Mouse (Mus musculus) midbrain, embryonic 13.5 days (tissue): ENCODE measurements around the gene Golga7b. TPM values are rescaled to one million over a fixed set of nuclear protein-coding genes. Genes with fewer than 3 reads are reported as not detected.
A peak's percentile ranks its signal among the peaks of the same experiment; 100 is the strongest.

Source experiments
- ATAC-seq: fragments of 200-750 bp; cut with Nextera tagmentation; 2 replicates; pipeline ENCODE4 v1.8.0; 2017; ENCODE audit warnings: mild to moderate bottlenecking, moderate TSS enrichment, moderate library complexity
- H3K27ac ChIP-seq: fragments of 300-500 bp; sonication (generic); 2 replicates; pipeline ENCODE4 v1.5.1; 2015; ENCODE audit warnings: inconsistent platforms, mild to moderate bottlenecking, moderate library complexity
- H3K27me3 ChIP-seq: fragments of 300-500 bp; sonication (generic); 2 replicates; pipeline ENCODE4 v1.6.1; 2015; ENCODE audit warnings: mild to moderate bottlenecking, inconsistent platforms
- H3K36me3 ChIP-seq: fragments of 300-500 bp; sonication (generic); 2 replicates; pipeline ENCODE4 v1.6.1; 2015; ENCODE audit warnings: mild to moderate bottlenecking, inconsistent platforms
- H3K4me1 ChIP-seq: fragments of 300-500 bp; sonication (generic); replicated peaks from 2 replicates; pipeline ENCODE4 v1.6.1; 2015; ENCODE audit warnings: inconsistent platforms
- H3K4me2 ChIP-seq: fragments of 300-500 bp; sonication (generic); replicated peaks from 2 replicates; pipeline ENCODE4 v1.6.1; 2015; ENCODE audit warnings: moderate library complexity, mild to moderate bottlenecking, inconsistent platforms
- H3K4me3 ChIP-seq: fragments of 300-500 bp; sonication (generic); replicated peaks from 2 replicates; pipeline ENCODE4 v1.5.1; 2015; ENCODE audit warnings: mild to moderate bottlenecking, inconsistent platforms
- H3K9ac ChIP-seq: fragments of 300-500 bp; sonication (generic); replicated peaks from 2 replicates; pipeline ENCODE4 v1.6.1; 2015; ENCODE audit warnings: mild to moderate bottlenecking, inconsistent platforms
- H3K9me3 ChIP-seq: fragments of 300-500 bp; sonication (generic); 2 replicates; pipeline ENCODE4 v1.6.1; 2016; ENCODE audit warnings: mild to moderate bottlenecking, inconsistent platforms
- WGBS: fragments of 180-500 bp; shearing (Covaris S2); methylation state at CpG from one replicate; pipeline ENCODE4 v1.1.7; 2015; 5-methylcytosine and 5-hydroxymethylcytosine counted together
- polyA plus RNA-seq: library from polyadenylated mRNA; unstranded; fragments of >200 nt; fragmentation: Nextera tagmentation; extraction: Ambion mirVana; gene quantifications from 2 replicates; pipeline ENCODE4 v1.2.1, GENCODE M21; 2015

Gene Golga7b
- polyA plus RNA-seq, 1 experiment from 2014 or later, result 27.5 TPM

DNA sequence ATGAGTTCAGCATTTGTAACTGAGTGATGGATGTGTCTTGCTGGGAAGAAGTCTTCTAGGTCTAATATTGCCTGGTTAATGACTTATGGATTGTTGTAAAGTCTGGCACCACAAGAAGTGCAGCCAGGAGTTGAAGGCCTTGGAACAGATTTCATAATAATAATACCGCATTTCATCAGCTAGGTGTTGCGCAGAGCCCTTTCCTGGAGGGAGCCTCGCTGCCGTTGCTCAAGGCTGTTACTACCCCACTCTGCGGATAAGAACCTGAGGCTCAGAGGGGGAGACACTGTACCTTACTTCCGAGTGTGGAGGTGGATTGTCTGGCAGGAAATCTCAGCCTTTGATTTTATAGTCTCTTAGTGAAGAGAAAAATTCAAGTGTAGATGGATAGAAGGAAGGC, 29.9 kb downstream of the Golga7b start:
- Histone ChIP-seq H3K36me3 (no peaks in the 10 kb centered on the region), H3K27ac (no peak overlapping the region), H3K4me3 (no peak overlapping the region), H3K4me2 (no peak overlapping the region), H3K9me3 (no peaks in the 10 kb centered on the region), H3K4me1 (peaks cover 7% of the 10 kb centered on the region), H3K9ac (no peak overlapping the region), H3K27me3 (no peaks in the 10 kb centered on the region)
- WGBS, result 86% methylated on average over 6 of the region's 6 CpGs
- no peak for ATAC-seq

DNA sequence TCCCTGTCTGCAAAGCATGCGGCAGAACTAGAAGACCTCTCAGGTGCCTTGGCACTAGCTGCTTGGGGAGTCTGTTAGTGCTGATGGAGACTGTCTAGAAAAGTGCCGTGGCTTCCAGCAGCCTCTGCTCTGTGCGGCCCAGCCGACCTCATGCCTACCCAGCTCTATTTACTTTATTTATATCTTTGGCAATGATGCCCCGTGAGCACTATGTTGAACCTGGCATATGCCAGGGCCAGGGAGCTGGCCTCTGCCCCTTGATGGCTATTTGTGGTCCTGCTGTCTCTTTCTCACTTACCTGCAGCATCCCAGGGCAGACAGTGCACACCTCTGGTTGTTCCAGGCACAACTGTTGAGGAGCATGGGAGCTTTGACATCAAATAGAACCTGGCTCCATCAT, 31.1 kb downstream of the Golga7b start:
- no peak overlapping the region for H3K27ac ChIP-seq
- ATAC-seq, result no peak
- no peaks in the 10 kb centered on the region for H3K9me3 ChIP-seq
- H3K4me1 ChIP-seq, result peaks cover 7% of the 10 kb centered on the region
- H3K36me3 ChIP-seq, result no peaks in the 10 kb centered on the region
- H3K9ac ChIP-seq, result no peak overlapping the region
- no peak overlapping the region for H3K4me2 ChIP-seq
- 91% methylated on average over 5 of the region's 5 CpGs for WGBS
- no peaks in the 10 kb centered on the region for H3K27me3 ChIP-seq
- no peak overlapping the region for H3K4me3 ChIP-seq

DNA sequence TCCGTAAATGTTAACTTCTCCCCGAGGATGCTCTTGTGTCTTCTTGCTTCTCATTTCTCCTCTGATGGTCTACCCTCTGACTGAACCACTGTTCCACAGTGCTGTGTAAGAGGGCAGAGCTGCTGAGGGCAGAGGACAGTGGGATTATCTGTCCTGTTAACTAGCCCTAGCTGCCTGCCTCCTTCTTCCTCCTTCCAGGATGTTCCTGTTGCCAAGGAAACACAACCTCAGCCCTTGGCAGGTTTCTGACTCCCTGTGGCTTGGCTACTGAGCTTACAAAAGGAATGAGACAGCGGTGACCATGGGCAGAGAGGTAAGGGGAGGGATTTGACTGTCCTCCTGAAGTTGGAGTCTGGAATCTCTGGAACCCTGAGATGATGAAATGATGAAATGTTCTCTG, 32.2 kb downstream of the Golga7b start:
- Histone ChIP-seq H3K4me3 (no peak overlapping the region), H3K4me1 (peaks cover 7% of the 10 kb centered on the region), H3K27ac (no peak overlapping the region), H3K9ac (no peak overlapping the region), H3K36me3 (no peaks in the 10 kb centered on the region), H3K4me2 (no peak overlapping the region), H3K27me3 (no peaks in the 10 kb centered on the region), H3K9me3 (no peaks in the 10 kb centered on the region)
- 60% methylated on average over 3 of the region's 3 CpGs for WGBS
- ATAC-seq, result peak; percentile 62

DNA sequence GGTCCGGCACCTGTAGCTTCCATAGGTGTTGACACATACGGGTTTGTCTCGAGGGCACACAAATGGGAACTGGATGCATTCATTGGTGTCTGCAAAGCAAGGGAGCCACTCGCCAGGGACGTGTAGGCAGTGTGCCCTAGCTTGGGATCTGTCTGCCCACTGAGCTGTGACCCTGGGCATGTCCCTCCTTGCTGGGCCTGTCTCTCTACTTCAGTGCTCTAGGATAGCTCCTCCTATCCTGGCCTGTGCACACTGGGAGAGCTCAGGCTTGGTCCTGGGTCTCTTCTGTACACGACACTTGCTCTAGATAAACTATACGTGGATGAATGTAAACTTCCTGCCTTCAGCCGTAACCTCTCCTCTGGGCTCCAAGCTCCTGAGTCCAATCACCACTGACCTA, 36.8 kb downstream of the Golga7b start:
- H3K4me2 ChIP-seq, result no peak overlapping the region
- no peaks in the 10 kb centered on the region for H3K9me3 ChIP-seq
- no peaks in the 10 kb centered on the region for H3K36me3 ChIP-seq
- 80% methylated on average over 8 of the region's 8 CpGs for WGBS
- H3K4me3 ChIP-seq, result no peak overlapping the region
- H3K27ac ChIP-seq, result no peak overlapping the region
- H3K27me3 ChIP-seq, result no peaks in the 10 kb centered on the region
- no peak overlapping the region for H3K9ac ChIP-seq
- no peak for ATAC-seq
- peaks cover 7% of the 10 kb centered on the region for H3K4me1 ChIP-seq

DNA sequence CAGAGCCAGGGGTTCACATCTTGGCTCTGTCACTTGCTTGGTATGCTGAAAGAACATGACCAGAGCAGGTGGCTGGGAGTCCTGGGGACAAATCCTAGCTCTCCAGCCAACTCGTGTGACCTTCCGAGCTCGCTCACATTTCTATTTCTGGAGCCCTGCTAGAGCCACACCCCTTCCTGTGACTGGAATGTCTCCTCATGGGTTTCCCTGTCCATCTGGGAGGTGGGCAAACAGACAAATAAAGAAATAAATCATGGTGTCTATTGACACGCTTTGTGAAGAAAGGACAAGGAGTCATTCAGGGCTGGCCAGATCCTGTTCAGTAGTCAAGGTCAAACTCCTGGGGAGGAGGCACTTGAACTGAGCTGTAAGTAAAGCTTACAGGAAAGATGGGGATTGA, 41.0 kb downstream of the Golga7b start:
- H3K27ac ChIP-seq, result no peak overlapping the region
- no peaks in the 10 kb centered on the region for H3K36me3 ChIP-seq
- WGBS, result 82% methylated on average over 4 of the region's 4 CpGs
- no peak overlapping the region for H3K9ac ChIP-seq
- no peak overlapping the region for H3K4me3 ChIP-seq
- ATAC-seq, result no peak
- H3K27me3 ChIP-seq, result no peaks in the 10 kb centered on the region
- H3K4me2 ChIP-seq, result no peak overlapping the region
- no peaks in the 10 kb centered on the region for H3K9me3 ChIP-seq
- peaks cover 29% of the 10 kb centered on the region for H3K4me1 ChIP-seq

DNA sequence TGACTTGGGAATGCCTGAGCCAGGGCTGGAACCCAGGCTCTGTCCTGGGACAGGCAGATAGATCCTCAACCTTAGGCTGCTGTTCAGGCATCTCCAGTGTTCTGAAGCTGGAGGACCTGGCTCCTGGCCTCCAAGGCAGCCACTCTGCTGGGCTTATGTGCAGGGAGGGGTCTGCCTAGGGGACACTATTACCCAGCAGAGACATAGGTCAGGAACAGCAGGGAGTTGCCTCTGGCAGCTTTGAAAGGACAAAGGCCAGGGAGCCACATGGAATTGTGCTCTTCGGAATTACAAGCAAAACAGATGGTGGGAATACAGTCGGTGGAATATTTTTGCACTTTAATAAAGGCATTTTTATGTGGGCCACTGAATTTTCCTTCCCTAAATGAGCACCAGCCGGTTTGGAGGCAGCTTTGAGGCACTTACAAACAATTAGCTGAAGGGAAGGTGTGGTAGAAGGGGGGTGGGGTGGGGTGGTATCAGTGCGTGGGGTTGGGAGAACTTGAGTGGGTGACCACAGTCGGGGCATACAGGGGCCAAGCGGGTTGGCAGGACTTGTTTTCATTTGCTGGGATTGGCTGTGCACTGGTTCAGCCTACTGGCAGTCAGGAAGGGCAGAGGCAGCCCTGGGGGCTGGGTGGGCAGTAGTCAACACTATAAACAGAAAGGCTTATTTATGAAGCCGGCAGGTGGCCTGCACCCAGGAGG, 43.7 kb downstream of the Golga7b start:
- Histone ChIP-seq H3K27me3 (no peaks in the 10 kb centered on the region), H3K4me1 (peaks cover 37% of the 10 kb centered on the region), H3K4me3 (no peak overlapping the region), H3K27ac (0 out of 2 replicates have a peak overlapping the region, but pooled peaks have one; percentile 25), H3K9ac (no peak overlapping the region), H3K9me3 (no peaks in the 10 kb centered on the region), H3K4me2 (no peak overlapping the region), H3K36me3 (no peaks in the 10 kb centered on the region)
- 21% methylated on average over 7 of the region's 7 CpGs for WGBS
- ATAC-seq, result peak; percentile 37; the same call in 1 of the 2 replicates

DNA sequence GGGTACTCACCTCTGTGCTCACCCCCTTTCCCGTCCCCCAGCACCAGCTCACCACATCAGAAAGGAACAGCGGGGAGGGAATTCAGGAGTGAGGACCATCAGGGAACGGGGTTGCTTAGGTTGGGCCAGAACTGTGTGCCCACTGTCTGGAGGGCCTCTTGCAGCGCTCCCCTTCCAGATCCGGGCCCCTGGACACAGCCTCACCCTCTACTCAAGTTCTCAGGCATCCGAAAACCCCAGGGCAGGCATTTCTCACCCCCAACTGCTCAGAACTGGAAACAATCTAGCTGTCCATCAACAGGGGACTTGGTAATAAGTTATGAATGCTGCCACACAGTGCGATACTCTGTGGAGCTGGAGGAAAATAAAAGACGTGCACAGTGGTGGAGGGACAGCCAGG, 44.7 kb downstream of the Golga7b start:
- Histone ChIP-seq H3K27me3 (no peaks in the 10 kb centered on the region), H3K27ac (peak overlapping the region; percentile 36; the same call in 1 of the 2 replicates), H3K9me3 (no peaks in the 10 kb centered on the region), H3K4me1 (peaks cover 37% of the 10 kb centered on the region), H3K4me3 (no peak overlapping the region), H3K9ac (no peak overlapping the region), H3K4me2 (no peak overlapping the region), H3K36me3 (no peaks in the 10 kb centered on the region)
- 29% methylated on average over 8 of the region's 8 CpGs for whole genome bisulfite sequencing
- ATAC-seq, result peak; percentile 65

DNA sequence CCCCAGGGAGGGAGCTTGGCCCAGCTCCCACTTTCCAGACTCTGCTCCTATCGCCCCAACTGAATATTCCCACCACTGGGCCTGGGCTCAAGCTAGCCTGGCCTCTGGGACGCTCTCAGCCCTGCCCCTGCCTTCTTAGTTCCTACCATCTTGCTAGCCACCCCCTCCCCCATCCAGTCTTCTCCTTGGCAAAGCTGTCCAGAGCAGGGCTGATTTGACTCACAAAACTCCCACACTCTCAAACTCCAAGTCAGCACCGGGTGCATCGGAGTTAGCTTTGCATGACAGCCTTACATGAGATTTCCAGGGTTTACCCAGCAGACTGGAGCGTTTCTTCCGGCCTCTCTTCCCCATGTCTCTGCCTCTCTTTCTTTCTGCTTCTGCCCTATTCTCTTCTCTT, 45.8 kb downstream of the Golga7b start:
- Histone ChIP-seq H3K4me2 (no peak overlapping the region), H3K27ac (no peak overlapping the region), H3K36me3 (no peaks in the 10 kb centered on the region), H3K9me3 (no peaks in the 10 kb centered on the region), H3K4me3 (no peak overlapping the region), H3K9ac (no peak overlapping the region), H3K27me3 (no peaks in the 10 kb centered on the region), H3K4me1 (peaks cover 37% of the 10 kb centered on the region)
- 66% methylated on average over 6 of the region's 6 CpGs for whole genome bisulfite sequencing
- ATAC-seq, result no peak

DNA sequence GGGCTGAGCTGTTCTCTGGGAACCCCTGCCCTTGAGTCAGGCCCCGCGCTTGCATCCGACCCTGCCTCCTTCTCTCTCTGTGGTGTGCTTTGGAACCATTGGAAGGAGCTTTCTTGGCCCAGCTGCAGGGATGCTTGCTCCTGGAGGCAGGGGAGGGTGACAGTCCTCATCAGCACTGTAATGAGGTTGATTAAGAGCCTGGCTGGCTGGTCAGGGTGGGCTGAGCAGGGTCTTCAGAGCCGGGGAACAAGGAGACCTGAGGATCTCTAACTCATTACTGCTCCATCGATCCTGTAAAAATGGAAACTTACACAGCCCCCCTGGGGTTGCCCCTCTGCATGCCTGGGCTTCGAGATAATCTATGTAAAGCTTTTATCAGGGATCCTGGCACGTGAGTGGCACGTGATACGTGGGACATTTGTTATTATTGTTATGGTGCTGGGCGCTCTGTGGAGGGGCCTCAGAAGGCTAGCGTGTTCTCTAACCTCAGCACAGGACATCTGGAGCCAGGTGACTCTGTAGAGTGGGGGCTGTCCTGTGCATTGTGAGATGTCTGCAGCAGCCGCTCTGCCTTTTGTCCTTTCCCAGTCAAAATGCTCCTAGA, 55.9 kb downstream of the Golga7b start:
- no peaks in the 10 kb centered on the region for H3K36me3 ChIP-seq
- peak; percentile 57 for ATAC-seq
- WGBS, result 37% methylated on average over 12 of the region's 12 CpGs
- peak overlapping the region; percentile 52 for H3K27ac ChIP-seq
- H3K9me3 ChIP-seq, result no peaks in the 10 kb centered on the region
- no peaks in the 10 kb centered on the region for H3K27me3 ChIP-seq
- no peak overlapping the region for H3K4me3 ChIP-seq
- peaks cover 42% of the 10 kb centered on the region for H3K4me1 ChIP-seq
- H3K4me2 ChIP-seq, result no peak overlapping the region
- H3K9ac ChIP-seq, result no peak overlapping the region

DNA sequence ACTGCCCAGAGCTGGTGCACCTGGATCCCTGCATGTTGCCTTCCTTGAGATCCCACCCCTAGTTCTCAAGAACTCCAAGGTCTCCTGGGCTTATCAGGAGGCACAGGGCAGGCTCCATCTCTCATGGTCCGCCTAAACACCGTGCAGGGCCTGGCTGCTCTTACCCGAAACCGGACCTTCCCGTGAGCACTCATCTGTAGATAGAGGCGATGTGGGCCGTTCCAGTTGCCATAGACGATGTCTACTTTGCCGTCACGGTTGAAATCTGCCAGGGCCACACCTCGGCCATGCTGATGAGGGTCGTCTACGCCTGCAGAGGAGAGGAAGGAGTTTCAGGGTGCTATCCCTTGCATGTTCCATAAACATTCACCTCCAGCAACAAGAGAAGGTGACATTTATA, 57.1 kb downstream of the Golga7b start:
- no peak overlapping the region for H3K4me2 ChIP-seq
- no peak for ATAC-seq
- H3K9ac ChIP-seq, result no peak overlapping the region
- H3K4me1 ChIP-seq, result peaks cover 39% of the 10 kb centered on the region
- H3K9me3 ChIP-seq, result no peaks in the 10 kb centered on the region
- no peak overlapping the region for H3K4me3 ChIP-seq
- no peaks in the 10 kb centered on the region for H3K27me3 ChIP-seq
- H3K27ac ChIP-seq, result no peak overlapping the region
- H3K36me3 ChIP-seq, result no peaks in the 10 kb centered on the region
- 86% methylated on average over 13 of the region's 13 CpGs for WGBS

DNA sequence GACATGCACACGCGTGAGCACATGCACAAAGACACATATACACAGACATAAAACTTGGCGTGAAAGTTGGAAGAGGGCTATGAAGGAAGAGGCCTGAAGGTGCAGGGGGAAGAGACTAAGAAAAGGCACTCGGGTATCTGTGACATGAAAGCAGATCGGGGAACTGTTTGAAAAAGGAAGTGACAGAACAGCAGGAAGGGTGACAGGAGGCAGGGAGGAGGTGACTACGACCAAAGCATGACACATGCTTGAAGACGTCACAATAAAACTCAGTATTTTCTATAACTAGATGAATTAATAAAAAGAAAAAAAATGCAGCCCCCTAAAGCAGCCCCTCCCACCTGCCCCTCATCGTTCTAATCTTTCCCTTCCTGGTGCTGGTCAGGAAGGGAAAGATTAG, 58.4 kb downstream of the Golga7b start:
- no peaks in the 10 kb centered on the region for H3K9me3 ChIP-seq
- no peak overlapping the region for H3K9ac ChIP-seq
- H3K4me1 ChIP-seq, result peaks cover 33% of the 10 kb centered on the region
- no peak for ATAC-seq
- no peak overlapping the region for H3K27ac ChIP-seq
- H3K4me2 ChIP-seq, result no peak overlapping the region
- WGBS, result 67% methylated on average over 8 of the region's 8 CpGs
- H3K4me3 ChIP-seq, result no peak overlapping the region
- H3K36me3 ChIP-seq, result no peaks in the 10 kb centered on the region
- no peaks in the 10 kb centered on the region for H3K27me3 ChIP-seq

DNA sequence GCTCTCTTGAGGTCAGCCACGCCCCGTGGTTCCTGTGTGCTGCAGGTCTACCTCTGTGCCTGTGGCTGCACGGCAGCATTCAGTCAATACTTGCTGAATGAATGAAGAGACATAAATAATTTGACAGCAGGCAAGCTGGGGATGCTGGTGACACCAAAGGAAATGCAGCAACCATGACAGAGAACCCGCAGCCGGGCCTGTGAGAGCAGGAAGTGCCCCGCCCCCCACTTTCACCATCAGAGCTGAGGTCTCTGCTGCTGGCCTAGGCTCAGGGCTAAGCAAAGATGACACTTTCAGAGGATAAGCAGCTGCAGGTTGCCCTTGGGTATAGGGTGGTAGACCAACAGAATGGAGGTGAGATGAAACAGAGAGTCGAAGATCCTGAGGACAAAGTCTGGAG, 58.8 kb downstream of the Golga7b start:
- Histone ChIP-seq H3K4me2 (no peak overlapping the region), H3K4me3 (no peak overlapping the region), H3K9me3 (no peaks in the 10 kb centered on the region), H3K9ac (no peak overlapping the region), H3K36me3 (no peaks in the 10 kb centered on the region), H3K27ac (no peak overlapping the region), H3K4me1 (peaks cover 28% of the 10 kb centered on the region), H3K27me3 (no peaks in the 10 kb centered on the region)
- WGBS, result 62% methylated on average over 7 of the region's 7 CpGs
- ATAC-seq, result no peak

DNA sequence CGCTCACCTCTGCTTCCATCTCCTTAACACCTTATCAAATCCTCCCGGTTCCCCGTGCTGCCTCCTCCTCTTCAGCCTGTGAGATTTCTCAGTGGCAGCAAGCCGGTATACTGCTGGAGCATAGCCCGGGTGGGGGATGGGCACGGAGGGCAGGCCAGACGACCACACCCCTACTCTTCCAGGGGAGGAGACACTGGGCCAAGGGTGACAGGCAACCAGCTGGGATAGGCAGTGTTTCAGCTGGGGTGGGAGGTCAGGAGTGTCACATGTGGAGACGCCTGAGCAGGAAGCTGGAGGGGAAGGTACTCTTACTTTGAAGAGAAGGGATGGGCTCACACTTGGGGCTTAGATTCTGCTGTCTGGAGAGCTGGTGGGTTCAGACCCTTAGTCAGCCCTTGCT, 59.6 kb downstream of the Golga7b start:
- H3K27ac ChIP-seq, result no peak overlapping the region
- no peak for ATAC-seq
- H3K4me3 ChIP-seq, result no peak overlapping the region
- no peaks in the 10 kb centered on the region for H3K9me3 ChIP-seq
- 13% methylated on average over 8 of the region's 8 CpGs for WGBS
- H3K27me3 ChIP-seq, result no peaks in the 10 kb centered on the region
- no peak overlapping the region for H3K9ac ChIP-seq
- peaks cover 31% of the 10 kb centered on the region for H3K4me1 ChIP-seq
- no peak overlapping the region for H3K4me2 ChIP-seq
- no peaks in the 10 kb centered on the region for H3K36me3 ChIP-seq
